Mouse (Mus musculus) embryonic facial prominence, embryonic 14.5 days (tissue): ENCODE measurements at regions not wholly inside any gene's neighbourhood (a gene's known extent, or its start where the extent isn't known, plus 50 kb on each side); places are given as distances from the start of the nearest gene placed in this dataset.

Experiments
- ATAC-seq: fragments of 200-750 bp; cut with Nextera tagmentation; 2 replicates; pipeline ENCODE4 v1.8.0; 2017; ENCODE audit warnings: low read depth, moderate number of reproducible peaks, moderate TSS enrichment
- DNase-seq: peaks from one replicate; pipeline ENCODE4 v3.0.0-alpha.2; 2015; ENCODE audit warnings: low spot score
- H3K27ac ChIP-seq: fragments of 300-500 bp; sonication (generic); replicated peaks from 2 replicates; pipeline ENCODE4 v1.5.1; 2014; ENCODE audit warnings: low read depth, mild to moderate bottlenecking, low read length, moderate library complexity
- H3K27me3 ChIP-seq: fragments of 300-500 bp; sonication (generic); replicated peaks from 2 replicates; pipeline ENCODE4 v1.6.1; 2014; ENCODE audit warnings: low read length; ENCODE audit not compliant: control insufficient read depth, insufficient read depth
- H3K36me3 ChIP-seq: fragments of 300-500 bp; sonication (generic); 2 replicates; pipeline ENCODE4 v1.6.1; 2014; ENCODE audit warnings: low read length, mixed read lengths; ENCODE audit not compliant: control insufficient read depth, insufficient read depth
- H3K4me1 ChIP-seq: fragments of 300-500 bp; sonication (generic); 2 replicates; pipeline ENCODE4 v1.6.1; 2014; ENCODE audit warnings: antibody characterized with exemption, low read length; ENCODE audit not compliant: control insufficient read depth, insufficient read depth
- H3K4me2 ChIP-seq: fragments of 300-500 bp; sonication (generic); 2 replicates; pipeline ENCODE4 v1.6.1; 2014; ENCODE audit warnings: low read depth, mild to moderate bottlenecking, low read length, moderate library complexity, mixed read lengths
- H3K4me3 ChIP-seq: fragments of 300-500 bp; sonication (generic); 2 replicates; pipeline ENCODE4 v1.5.1; 2014; ENCODE audit warnings: low read depth, mild to moderate bottlenecking, low read length
- H3K9ac ChIP-seq: fragments of 300-500 bp; sonication (generic); 2 replicates; pipeline ENCODE4 v1.6.1; 2014; ENCODE audit warnings: low read depth, mild to moderate bottlenecking, low read length, moderate library complexity, mixed read lengths
- H3K9me3 ChIP-seq: fragments of 300-500 bp; sonication (generic); 2 replicates; pipeline ENCODE4 v1.6.1; 2016; ENCODE audit warnings: low read length; ENCODE audit not compliant: control insufficient read depth
- WGBS: fragments of 180-500 bp; shearing (Covaris S2); extraction: QIAGEN DNeasy Blood & Tissue Kit; methylation state at CpG from one replicate; pipeline ENCODE4 v1.1.7; 2014; 5-methylcytosine and 5-hydroxymethylcytosine counted together

- DNase-seq: no peak
Observed at GRCm38 (mm10) chr1:77930661-77931060, 266.3 kb downstream of the Pax3 start.

GRCm38 (mm10) chr1:77929552-77929951 lies 267.4 kb downstream of the Pax3 start:
- Histone ChIP-seq H3K36me3 (no peaks in the 10 kb centered on the region), H3K4me3 (no peak overlapping the region), H3K4me2 (no peak overlapping the region), H3K27me3 (no peaks in the 10 kb centered on the region), H3K9ac (no peak overlapping the region), H3K4me1 (no peaks in the 10 kb centered on the region), H3K9me3 (0 out of 2 replicates have a peak, but pooled peaks cover 3% of the 10 kb centered on the region), H3K27ac (no peak overlapping the region)
- no peak for ATAC-seq
- 34% methylated on average over 8 of the region's 8 CpGs for WGBS
- DNase-seq: no peak

More at GRCm38 (mm10) chr1:77930661-77931060, 266.3 kb downstream of the Pax3 start:
- Histone ChIP-seq H3K27ac (no peak overlapping the region), H3K4me3 (no peak overlapping the region), H3K27me3 (no peaks in the 10 kb centered on the region), H3K36me3 (no peaks in the 10 kb centered on the region), H3K4me1 (no peaks in the 10 kb centered on the region), H3K9me3 (no peaks in the 10 kb centered on the region), H3K4me2 (no peak overlapping the region), H3K9ac (no peak overlapping the region)
- ATAC-seq: no peak
- WGBS: 90% methylated on average over 6 of the region's 6 CpGs

DNA sequence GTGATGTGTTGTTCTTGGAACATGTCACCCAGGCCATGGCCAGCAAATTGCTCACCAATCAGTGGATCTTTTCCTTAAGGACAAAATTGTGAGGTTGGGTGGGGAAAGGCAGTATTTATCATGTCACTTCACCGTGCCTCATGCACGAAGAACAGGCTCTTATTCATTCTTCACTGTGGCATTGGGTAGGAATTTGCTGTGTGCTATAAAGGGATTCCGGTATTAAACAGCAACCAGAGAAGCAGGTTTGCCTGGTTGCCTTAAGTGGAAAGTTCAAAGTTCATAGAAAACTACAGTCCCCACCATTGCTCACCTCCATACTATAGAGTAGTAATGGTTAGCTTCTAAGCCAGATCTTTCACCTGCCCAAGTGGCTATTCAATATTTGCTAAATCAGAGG lies 270.8 kb downstream of the Pax3 start:
- 78% methylated on average over 3 of the region's 3 CpGs for WGBS

GRCm38 (mm10) chr1:77896226-77896625 lies 300.7 kb downstream of the Pax3 start:
- DNase-seq (peak; percentile 70), ATAC-seq (no peak)
- Histone ChIP-seq H3K27me3 (0 out of 2 replicates have a peak, but pooled peaks cover 2% of the 10 kb centered on the region), H3K36me3 (no peaks in the 10 kb centered on the region), H3K4me1 (no peaks in the 10 kb centered on the region), H3K27ac (no peak overlapping the region), H3K4me3 (no peak overlapping the region), H3K9ac (no peak overlapping the region), H3K4me2 (no peak overlapping the region), H3K9me3 (no peaks in the 10 kb centered on the region)
- 49% methylated on average over 5 of the region's 5 CpGs for WGBS

More for the DNA sequence above, 270.8 kb downstream of the Pax3 start:
- ATAC-seq (no peak), DNase-seq (no peak)
- Histone ChIP-seq H3K4me1 (no peaks in the 10 kb centered on the region), H3K27me3 (no peaks in the 10 kb centered on the region), H3K27ac (no peak overlapping the region), H3K4me3 (no peak overlapping the region), H3K9ac (no peak overlapping the region), H3K36me3 (no peaks in the 10 kb centered on the region), H3K9me3 (0 out of 2 replicates have a peak, but pooled peaks cover 3% of the 10 kb centered on the region), H3K4me2 (no peak overlapping the region)

- Histone ChIP-seq H3K9me3 (no peaks in the 10 kb centered on the region), H3K9ac (no peak overlapping the region), H3K4me1 (no peaks in the 10 kb centered on the region), H3K27me3 (no peaks in the 10 kb centered on the region), H3K36me3 (no peaks in the 10 kb centered on the region), H3K27ac (no peak overlapping the region), H3K4me3 (no peak overlapping the region), H3K4me2 (no peak overlapping the region)
- no peak for ATAC-seq
- DNase-seq: no peak
Observed at GRCm38 (mm10) chr1:77879026-77879425, 317.9 kb downstream of the Pax3 start.

DNA sequence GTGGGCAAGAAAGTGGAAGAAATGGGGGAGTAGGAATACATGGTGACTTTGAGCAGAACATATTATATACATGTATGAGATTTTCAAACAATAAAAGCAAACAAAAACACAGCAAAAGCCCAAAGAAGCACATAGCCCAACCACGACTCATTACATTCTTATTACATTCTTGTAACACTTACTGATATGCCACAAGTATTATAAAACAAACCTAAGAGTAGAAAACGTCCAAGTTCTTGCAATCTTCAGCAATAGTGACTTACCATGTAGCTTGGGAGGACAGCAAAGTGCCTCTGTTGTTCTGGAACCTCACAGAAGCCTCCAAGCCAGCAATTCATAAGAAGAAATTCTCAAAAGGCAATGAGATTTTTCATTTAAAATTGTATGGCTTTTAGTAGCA lies 326.8 kb downstream of the Pax3 start:
- H3K4me1 ChIP-seq: no peaks in the 10 kb centered on the region
- ATAC-seq (no peak), DNase-seq (no peak)
- H3K4me2 ChIP-seq: no peak overlapping the region
- WGBS: 57% methylated on average over 2 of the region's 2 CpGs
- H3K27me3 ChIP-seq: no peaks in the 10 kb centered on the region
- no peak overlapping the region for H3K27ac ChIP-seq
- no peak overlapping the region for H3K4me3 ChIP-seq
- no peak overlapping the region for H3K9ac ChIP-seq
- no peaks in the 10 kb centered on the region for H3K36me3 ChIP-seq
- no peaks in the 10 kb centered on the region for H3K9me3 ChIP-seq

GRCm38 (mm10) chr1:77869174-77869573 lies 327.8 kb downstream of the Pax3 start:
- H3K4me1 ChIP-seq: no peaks in the 10 kb centered on the region
- no peaks in the 10 kb centered on the region for H3K9me3 ChIP-seq
- H3K27ac ChIP-seq: no peak overlapping the region
- no peak overlapping the region for H3K9ac ChIP-seq
- H3K4me2 ChIP-seq: no peak overlapping the region
- no peak for ATAC-seq
- no peak overlapping the region for H3K4me3 ChIP-seq
- DNase-seq: no peak
- 74% methylated on average over 1 of the region's 1 CpGs for WGBS
- H3K27me3 ChIP-seq: no peaks in the 10 kb centered on the region
- H3K36me3 ChIP-seq: no peaks in the 10 kb centered on the region

DNA sequence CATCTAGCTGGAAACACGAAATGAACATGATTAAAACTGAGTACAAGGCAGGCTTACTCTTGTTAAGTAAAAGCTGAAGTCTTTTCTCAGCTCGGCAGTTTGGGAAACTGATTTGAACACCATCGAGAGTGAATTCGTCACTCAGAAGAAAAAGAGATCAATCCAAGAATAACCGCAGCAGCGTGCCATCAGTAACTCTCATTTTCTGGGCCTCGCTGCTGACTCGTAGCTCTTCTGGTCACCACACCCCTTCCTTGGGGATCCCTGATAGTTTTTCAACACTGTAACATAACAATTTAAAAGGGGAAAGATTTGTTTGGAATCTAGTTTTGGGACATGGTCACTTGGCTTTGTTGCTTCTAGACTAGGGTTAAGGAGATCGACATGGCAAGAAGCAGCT lies 337.0 kb downstream of the Pax3 start:
- WGBS: 87% methylated on average over 9 of the region's 9 CpGs

GRCm38 (mm10) chr1:77854366-77854765 lies 339.5 kb upstream of the Epha4 start:
- Histone ChIP-seq H3K27me3 (no peaks in the 10 kb centered on the region), H3K4me2 (no peak overlapping the region), H3K36me3 (no peaks in the 10 kb centered on the region), H3K4me3 (no peak overlapping the region), H3K9ac (no peak overlapping the region), H3K9me3 (no peaks in the 10 kb centered on the region), H3K27ac (no peak overlapping the region), H3K4me1 (no peaks in the 10 kb centered on the region)
- no peak for DNase-seq
- no peak for ATAC-seq
- 81% methylated on average over 1 of the region's 1 CpGs for WGBS

More for the DNA sequence above, 337.0 kb downstream of the Pax3 start:
- H3K27me3 ChIP-seq: no peaks in the 10 kb centered on the region
- no peak overlapping the region for H3K9ac ChIP-seq
- H3K4me2 ChIP-seq: no peak overlapping the region
- ATAC-seq (no peak), DNase-seq (no peak)
- H3K27ac ChIP-seq: no peak overlapping the region
- H3K9me3 ChIP-seq: no peaks in the 10 kb centered on the region
- no peaks in the 10 kb centered on the region for H3K36me3 ChIP-seq
- H3K4me3 ChIP-seq: no peak overlapping the region
- no peaks in the 10 kb centered on the region for H3K4me1 ChIP-seq
